Mouse (Mus musculus): ENCODE results near the gene Slc27a5.

The Slc27a5 gene

DNA sequence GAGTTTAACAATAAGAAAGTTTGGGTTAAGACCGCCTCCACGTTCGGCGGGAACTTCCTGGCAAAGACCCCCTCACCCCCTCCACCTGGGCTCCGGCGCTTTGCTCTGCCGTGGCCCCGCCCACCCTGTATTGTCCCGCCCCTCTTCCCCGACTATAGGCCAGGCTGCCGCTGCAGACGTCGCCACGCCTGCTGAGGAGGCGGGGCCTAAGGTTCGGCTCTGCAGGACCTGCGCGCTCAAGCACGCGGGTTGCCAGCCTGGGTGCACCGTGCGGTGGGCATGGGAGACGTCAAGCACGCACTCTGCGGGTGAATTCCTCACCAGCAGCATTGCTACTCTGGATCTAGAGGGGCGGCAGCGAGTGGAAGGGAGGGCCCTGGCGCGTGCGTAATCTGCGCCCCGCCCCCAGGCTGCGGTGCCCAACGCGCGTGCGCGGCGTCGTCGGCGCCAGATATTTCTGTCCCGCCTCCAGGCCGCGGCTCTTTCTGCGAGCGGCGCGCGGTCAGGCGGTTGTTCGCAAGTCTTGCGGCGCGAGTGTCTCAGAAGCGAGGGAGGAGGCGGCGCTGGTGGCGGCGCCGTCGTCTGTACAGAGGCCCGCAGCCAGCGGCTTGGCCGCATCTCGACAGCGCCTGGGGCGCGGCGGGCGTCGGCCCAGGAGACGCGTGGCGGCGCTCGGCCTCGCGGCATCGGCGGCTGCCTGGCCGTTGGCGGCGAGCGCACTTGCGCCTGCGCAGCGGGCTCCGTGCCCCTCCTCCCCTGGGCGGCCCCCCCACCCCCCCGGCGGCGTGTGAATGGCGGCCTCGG is 26.1 kb upstream of the Slc27a5 start:
- peak; percentile 96 for DNase-seq (ENCODE audit: low spot score)

- DNase-seq (ENCODE audit: low spot score) = peak; percentile 94
Observed at GRCm38 (mm10) chr7:13022773-13023535, 25.0 kb upstream of the Slc27a5 start.

GRCm38 (mm10) chr7:13015217-13015616 is 17.2 kb upstream of the Slc27a5 start:
- DNase-seq (ENCODE audit: low spot score) = no peak

GRCm38 (mm10) chr7:13014275-13014839 is 16.4 kb upstream of the Slc27a5 start:
- no peak for DNase-seq (ENCODE audit: low spot score)

GRCm38 (mm10) chr7:13013671-13014070 is 15.7 kb upstream of the Slc27a5 start:
- no peak for DNase-seq (ENCODE audit: low spot score)

DNA sequence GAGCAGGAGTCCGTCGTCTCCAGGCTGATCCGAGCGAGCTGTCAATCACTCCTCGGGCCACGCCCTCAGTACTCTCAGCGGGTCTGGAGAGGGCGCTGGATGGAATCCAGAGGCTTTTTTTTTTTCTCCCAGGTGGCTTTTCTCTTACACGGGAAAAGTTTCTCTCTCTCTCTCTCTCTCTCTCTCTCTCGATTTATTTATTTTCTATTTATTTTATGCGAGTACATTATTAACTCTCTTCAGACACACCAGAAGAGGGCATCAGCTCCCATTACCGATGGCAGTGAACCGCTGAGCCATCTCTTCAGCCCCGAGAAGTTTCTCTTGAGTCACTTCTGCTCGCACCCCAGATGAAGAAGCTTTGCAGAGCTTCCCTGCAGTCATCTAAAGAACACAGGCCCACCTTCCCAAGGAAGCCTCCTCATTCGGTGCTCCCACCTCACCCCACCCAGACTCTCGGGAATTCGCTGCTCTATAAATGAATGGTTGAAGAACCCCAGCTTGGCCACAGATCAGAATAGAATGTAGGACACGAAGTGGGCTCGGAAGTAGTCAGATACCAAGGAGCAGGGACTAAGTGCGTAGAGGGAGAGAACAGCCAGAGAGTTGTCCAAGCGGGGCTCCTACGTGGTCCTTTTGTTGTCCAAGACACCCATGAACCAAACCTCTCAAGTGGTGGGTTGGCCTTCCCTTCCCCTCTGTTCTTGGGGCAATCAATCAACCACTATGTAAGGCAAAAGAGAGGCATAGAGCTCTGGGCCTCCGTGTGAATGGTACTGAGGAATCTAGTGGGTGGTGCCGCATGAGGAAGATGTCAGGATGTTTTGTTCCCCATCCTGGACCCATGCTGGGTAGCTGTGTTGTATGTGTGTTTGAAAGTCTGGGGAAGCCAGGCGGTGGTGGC is 12.3 kb upstream of the Slc27a5 start, which contains the start of gene Zbtb45:
TSS of gene Zbtb45 (minus strand) at position 30 of the 904 bp plus-strand sequence.
- DNase-seq (ENCODE audit: low spot score) = peak; percentile 56

DNA sequence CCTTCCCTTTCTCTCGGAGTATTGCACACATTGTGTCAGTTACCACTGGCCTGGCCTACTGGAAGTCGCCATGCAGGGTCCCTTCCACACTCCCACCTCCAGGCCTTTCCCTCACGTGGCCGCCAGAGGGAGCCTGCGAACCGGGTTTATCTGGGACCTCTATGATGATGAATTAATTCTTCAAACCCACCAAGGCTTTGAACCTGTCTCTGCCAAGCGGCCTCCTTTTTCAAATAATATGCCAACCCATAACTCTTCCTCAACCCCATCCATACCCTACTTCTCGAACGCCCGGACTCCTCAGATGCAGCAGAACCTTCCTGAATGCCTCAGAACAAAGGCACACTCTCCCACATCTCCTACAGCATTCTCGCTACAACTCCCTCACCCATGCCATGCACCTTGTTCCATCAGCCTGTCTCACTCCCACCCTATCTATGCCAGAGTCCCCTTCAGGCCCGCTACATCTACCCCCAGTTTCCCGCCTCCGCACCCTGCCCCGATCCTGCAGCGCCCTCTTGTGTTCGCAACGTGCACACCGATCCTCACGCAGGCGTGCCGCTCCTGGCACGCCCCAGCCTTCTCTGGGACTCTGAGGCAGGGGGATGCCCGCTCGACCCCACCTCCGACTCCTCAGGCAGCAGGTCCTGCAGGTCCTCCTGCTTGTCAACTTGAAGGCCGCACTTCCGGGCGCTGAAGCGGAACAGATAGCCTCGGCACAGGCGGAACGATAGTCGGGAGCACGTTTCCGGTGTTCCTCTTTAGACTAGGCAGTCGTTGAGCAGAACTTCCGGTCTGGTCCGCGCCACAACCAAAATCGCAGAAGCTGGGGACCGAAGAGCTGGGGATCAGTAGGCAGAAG is 11.4 kb upstream of the Slc27a5 start:
- peak; percentile 99 for DNase-seq (ENCODE audit: low spot score)

- no peak for DNase-seq (ENCODE audit: low spot score)
Observed at GRCm38 (mm10) chr7:13007341-13008092, 9.5 kb upstream of the Slc27a5 start.

GRCm38 (mm10) chr7:13006531-13006930 is 8.5 kb upstream of the Slc27a5 start:
- DNase-seq (ENCODE audit: low spot score) = no peak

- DNase-seq (ENCODE audit: low spot score) = no peak
Observed at GRCm38 (mm10) chr7:13006011-13006410, 8.0 kb upstream of the Slc27a5 start.

DNA sequence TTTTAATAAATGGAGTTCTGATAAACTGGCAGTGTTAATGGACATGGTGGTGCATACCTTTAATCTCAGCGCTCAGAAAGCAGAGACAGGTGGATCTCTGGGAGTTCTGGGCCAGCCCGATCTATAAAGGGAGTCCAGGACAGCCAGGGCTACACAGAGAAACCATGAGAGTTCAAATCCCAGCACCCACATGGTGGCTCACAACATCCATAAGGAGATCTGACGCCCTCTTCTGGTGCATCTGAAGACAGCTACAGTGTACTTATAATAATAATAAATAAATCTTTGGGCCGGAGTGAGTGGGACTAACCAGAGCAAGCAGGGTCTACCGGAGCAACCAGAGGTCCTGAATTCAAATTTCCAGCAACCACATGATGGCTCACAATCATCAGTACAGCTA is 5.4 kb upstream of the Slc27a5 start:
- DNase-seq (ENCODE audit: low spot score) = no peak

GRCm38 (mm10) chr7:13001584-13001983 is 3.6 kb upstream of the Slc27a5 start:
- no peak for DNase-seq (ENCODE audit: low spot score)

DNA sequence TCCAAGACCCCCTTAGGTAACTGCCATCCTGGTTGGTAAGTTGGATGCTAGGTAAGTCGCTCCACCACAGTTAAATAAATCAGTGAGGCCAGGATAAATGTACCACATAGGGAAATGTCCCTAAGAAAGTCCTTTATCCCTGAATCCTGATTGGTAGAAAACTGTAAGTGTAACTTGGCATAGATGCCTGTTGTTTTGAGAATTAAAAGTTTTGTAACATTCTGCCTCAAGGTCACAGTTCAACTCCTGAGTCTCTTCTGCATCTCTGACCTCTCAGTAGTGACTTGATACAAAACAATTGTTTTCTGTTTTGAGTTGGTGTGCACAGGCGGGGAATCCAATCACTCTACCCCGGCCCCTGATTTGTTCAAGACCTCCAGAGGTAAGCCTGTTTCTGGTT is 859 bp upstream of the Slc27a5 start, which contains the start of gene Trim28:
TSS of gene Trim28 (plus strand) at position 264 of the 400 bp plus-strand sequence.
- no peak for DNase-seq (ENCODE audit: low spot score)

DNA sequence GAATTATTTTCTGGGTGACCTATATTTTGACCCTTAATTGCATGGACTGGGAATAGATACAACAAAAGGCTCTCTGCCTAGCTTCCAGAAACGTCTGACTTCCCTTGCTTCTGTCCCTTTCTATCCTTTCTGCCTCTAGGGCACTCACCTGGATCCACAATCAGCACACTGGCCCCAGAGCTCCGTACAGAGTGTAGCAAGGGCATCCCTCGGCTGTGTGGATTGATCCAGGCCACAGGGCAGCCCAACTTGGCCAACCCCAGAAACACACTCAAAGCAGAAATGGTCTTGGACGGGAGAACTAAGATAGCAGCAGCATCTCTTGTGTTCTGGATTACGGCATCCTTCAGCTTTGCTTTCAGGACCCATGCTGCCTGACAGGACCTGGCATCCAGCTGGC is 762 bp downstream of the Slc27a5 start:
- no peak for DNase-seq (ENCODE audit: low spot score)

DNA sequence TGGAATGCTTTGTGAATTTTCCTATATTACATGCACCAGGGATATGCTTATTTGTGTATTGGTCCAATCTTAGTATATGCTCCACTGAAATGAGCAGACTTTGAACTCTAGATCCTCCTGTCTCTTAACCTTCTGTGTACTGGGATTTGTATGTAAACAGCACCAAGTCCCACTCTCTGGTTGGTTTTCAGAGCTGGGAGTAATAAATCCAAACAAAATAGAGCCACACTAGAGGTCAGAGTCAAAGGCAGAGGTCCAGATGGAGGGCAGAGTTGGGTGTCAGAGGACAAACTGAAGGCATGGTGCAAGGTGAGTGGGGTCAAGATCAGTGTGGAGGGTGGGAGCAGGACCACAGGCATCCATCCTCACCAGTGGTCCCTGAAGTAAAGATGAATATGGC is 2.1 kb downstream of the Slc27a5 start:
- DNase-seq (ENCODE audit: low spot score) = no peak

GRCm38 (mm10) chr7:12993148-12993547 is 4.8 kb downstream of the Slc27a5 start:
- no peak for DNase-seq (ENCODE audit: low spot score)

- no peak for DNase-seq (ENCODE audit: low spot score)
Observed at GRCm38 (mm10) chr7:12992222-12992621, 5.8 kb downstream of the Slc27a5 start.

DNA sequence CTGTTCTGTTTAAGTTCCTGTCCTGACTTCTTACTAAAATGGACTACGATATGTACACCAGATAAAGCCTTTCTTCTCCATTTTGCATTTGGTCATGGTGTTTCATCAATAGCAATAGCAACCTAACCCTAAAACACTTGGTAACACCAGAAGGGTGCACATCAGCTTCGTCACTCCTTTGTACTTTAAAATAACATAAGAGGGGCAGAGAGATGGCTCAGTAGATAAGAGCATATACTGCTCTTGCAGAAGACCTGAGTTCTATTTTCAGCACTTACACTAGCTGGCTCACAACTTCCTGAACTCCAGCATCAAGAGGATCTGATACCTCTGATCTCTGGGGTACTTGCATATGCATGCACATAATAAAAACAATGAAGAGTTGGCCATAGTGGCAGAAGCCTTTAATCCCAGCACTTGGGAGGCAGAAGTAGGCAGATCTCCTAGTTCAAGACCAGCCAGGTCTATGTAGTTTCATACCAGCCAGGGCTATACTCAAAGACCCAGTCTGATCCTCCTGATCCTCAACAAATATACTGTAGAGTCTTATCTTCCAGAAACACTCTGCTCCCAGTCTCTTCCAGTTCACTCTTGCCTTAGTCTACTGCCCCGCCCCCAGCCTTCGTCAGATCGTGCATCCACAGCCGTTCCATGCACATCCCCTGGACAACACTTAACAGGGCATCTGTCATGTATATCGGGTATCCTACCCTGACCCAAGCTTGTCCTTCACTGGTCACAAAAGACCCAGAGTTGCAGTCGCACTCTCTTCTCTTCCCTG is 10.4 kb downstream of the Slc27a5 start:
- DNase-seq (ENCODE audit: low spot score) = no peak

- DNase-seq (ENCODE audit: low spot score) = no peak
Observed at GRCm38 (mm10) chr7:12986906-12987305, 11.1 kb downstream of the Slc27a5 start.
